Mouse (Mus musculus) frontal cortex, postnatal 14 days (tissue): ENCODE data around the gene Dapk1.

ENCODE experiments used
- DNase-seq, 2 experiments: peaks; one replicate each; pipeline ENCODE4 v3.0.0; 2022; ENCODE audit warnings: low spot score in 2 of 2

Gene Dapk1

GRCm38 (mm10) chr13:60662493-60663177, 60.9 kb downstream of the Dapk1 start:
- DNase-seq = no peak

DNA sequence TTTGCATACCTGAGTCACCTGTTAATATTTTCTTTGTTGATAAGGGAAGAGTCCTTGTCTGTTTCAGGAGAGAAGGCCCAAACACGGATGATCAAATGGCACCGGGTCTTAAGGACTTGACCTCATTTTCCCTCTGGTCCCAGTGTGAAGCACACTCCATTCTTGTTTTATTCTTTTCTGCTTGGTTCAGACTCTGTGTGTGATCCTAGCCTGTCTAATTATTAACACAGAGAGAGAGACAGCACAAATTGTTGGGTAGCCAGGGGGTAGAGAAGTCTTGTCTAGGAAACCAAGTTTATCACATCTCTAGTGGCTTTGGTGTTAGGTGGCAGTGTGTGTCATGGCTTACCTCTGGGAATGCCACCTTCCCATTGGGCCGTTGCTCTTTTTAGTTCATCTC, 62.3 kb downstream of the Dapk1 start:
- no peak for DNase-seq

DNA sequence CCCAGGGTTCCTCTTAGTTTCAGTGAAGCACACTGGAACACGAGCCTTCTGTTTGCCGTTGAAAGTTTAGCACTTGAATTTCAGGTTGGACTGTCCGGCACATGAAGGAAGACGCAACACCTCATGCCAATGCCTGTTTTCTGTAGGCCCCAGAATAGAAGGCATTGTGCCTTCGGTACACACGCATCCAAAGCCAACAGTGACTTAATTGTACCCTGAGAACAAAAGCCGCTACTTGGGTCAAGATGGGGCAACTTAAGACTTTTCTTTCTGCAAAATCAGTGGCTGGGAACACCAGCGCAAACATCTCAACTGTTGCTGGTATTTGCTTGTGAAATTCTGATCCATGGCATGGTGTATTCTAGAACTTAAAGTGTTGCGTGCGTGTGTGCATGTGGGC, 63.1 kb downstream of the Dapk1 start:
- no peak for DNase-seq

DNA sequence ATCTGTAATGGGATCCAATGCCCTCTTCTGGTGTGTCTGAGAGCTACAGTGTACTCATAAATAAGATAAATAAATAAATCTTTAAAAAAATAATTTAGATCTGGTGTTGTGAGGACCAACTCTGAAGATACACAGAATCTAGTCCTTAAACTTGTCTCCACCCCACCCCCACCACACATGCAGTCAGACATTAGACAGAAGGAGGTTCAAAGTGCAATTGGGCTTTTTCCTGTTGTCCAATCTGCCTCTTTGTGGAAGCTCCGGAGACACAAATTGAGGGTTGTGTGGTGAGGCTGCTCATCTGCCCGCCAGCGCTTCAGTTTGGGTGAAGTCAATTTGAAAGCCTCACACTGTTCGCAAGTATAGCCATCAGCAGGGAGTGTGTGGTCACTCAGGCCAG, 63.7 kb downstream of the Dapk1 start:
- no peak for DNase-seq

DNA sequence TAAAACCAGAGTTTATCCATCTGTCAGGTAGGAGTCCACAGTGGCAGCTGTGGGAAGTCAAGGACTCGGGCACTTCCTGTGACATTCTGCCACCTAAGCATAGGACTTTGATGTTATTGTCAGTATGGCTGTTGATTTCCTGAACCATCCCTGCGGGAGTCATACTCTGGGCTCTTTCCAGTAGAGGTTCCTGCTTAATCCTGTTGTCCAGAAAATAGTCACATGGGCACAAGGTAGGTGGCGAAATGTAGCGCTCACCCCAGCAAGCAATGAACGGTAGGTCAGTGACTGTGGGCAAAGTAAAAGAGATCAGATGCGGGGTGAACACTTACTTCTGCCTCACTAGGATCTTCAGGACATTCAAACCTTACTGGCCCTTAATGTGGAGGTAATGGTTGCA, 66.3 kb downstream of the Dapk1 start:
- DNase-seq = no peak

GRCm38 (mm10) chr13:60670605-60671004, 68.9 kb downstream of the Dapk1 start:
- DNase-seq = no peak

- DNase-seq = no peak
Measured at GRCm38 (mm10) chr13:60671235-60671634, 69.5 kb downstream of the Dapk1 start.

- DNase-seq = no peak
Measured at GRCm38 (mm10) chr13:60672287-60672686, 70.5 kb downstream of the Dapk1 start.

- no peak for DNase-seq
Measured at GRCm38 (mm10) chr13:60672882-60673675, 71.3 kb downstream of the Dapk1 start.

GRCm38 (mm10) chr13:60674301-60674700, 72.6 kb downstream of the Dapk1 start:
- DNase-seq = no peak

GRCm38 (mm10) chr13:60674911-60675310, 73.2 kb downstream of the Dapk1 start:
- DNase-seq = no peak

DNA sequence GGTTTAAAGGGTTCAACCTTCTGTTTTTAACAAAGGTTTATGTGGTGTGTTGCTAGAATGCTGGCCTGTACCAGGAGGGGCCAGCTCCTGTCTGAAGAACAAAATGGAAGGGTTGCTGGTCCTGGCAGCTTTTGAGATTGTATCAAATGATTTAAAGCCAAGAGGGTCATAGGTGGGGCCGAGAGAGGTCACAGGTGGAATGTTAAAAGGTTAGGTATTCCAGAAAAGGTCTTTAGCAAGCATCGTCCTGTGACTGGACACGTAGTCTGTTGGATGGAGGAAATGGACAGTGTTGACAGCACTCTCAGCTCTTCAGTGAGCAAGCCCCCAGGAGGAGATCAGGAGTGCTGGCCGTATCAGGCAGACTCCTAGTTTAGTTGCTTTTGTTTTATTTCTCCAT, 73.7 kb downstream of the Dapk1 start:
- no peak for DNase-seq

DNA sequence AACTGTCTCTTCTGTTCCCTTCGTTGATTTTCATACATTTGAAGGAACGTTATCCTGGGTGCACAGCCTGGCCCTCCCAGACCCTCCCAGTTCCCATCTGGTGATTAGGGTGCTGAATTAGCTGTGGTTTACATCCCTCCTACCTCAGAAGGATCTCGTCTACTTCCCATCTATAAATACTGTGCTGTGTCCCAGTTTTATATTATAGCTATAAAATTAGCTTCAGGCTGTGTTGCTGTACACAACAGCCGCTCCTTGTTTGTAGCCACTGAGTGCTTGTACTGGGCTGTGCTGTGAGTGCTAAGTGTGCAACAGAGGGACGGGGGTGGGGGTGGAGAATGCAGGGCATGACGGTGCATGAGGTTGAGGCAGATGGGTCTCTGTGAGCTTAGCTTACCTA, 77.2 kb downstream of the Dapk1 start:
- DNase-seq = no peak

DNA sequence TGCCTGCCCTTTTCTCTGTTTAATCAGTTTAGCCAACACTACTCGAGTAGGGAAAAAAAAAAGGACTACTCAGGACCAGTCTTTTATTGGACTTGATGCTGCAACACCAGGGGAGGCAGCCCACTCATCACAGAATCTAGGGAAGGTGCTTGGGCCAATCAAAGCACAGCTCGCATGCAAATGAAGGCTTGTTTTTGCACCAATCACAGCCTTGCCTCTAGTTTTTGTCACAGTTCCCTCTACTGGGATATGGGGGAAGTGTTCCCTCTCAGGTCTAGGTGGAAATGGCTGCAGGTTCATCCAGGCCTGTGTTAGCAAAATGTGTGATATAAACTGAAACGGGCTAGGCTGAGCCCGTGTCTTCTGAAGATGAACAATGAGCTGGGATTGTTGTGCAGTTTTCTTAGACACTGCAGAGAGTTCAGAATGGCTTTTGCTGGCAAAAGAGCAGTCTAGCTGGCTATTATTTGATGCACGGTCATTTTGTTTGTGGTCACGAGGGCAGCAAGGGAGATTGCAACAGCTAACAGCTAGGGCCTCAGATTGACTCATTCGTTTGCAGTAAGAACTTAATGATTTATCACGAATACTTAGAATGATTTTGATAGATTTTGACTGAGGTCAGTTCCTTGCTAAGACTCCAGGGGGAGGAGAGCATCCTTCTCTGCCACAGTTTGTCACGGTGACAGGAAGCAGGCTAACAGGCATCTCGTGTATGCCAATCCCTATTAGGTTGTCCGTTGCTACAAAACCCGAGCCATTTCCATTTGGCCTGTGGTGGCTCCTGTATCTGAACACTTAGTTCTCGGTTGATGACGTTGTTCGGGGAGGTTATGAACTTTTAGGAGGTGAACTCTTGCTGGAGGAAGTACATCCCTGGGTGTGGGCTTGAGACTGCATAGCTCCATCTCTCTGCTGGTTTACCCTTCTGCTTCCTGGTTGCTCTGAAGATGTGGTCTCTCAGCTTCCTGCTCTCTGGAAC, 81.3 kb downstream of the Dapk1 start:
- no peak for DNase-seq

DNA sequence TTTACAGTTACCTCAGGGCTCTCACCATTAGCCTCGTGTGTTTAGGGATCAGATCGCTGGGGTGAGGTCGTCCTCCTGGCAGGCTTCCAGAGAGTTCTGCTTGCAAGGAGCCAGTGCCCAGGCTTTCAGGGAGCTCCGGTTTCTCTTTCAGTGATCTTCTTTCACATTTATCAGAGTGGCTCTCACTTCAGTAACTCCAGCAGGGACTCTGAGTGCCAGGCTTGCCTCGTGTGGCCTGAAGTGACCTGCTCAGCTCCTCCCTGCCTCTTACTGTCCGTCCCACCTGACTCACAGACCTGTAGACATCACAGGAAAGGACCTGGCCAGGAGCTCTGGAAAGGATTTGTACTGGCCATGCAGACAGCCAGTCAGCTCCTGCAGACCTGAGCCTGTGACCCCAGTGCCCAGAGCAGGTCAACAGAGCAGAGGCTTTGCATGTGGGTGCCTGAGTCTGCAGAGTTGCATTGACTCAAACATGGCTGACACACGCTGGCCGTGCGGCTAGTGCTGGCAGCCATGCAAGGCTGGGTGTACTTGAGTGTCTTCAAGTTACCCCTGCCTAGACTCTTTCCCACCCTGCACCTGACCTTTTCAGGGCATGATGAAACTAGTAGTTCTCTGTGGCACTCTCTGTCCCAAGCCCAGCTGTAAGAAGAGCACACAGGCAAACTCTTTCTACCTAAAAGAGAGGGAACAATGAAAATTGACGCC, 82.5 kb downstream of the Dapk1 start:
- DNase-seq = no peak

GRCm38 (mm10) chr13:60684806-60685205, 83.1 kb downstream of the Dapk1 start:
- DNase-seq = no peak

GRCm38 (mm10) chr13:60685216-60685615, 83.5 kb downstream of the Dapk1 start:
- no peak for DNase-seq

DNA sequence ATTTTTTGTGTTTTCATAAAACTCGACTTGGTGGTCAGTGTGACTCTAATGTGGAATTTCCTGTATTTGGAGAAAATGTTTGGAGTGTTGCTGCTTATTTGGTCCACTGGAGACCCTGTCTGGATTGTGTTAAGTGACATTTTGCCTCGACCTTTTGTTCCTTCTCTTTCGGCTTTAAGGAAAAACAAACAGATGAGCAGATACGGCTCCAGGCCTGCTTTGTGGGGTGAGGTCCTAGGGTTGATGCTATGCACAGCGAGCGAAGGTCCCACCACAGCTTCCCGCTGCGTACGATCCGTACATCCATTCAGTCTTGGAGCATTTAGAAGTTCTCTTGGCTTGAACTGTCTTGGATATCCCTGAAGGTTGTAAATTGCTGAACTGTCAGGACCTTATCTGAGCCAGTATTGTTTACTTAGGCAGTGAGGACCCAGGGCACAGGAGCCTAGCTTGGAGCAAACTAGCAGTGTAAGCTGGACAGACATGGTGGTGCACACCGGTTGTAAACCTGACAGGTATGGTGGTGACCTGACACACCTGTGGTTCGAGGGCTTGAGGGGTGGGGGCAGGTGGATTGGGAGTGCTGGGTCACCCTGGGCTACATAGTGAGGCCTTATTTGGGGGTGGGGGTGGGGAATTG, 84.4 kb downstream of the Dapk1 start:
- DNase-seq = no peak

DNA sequence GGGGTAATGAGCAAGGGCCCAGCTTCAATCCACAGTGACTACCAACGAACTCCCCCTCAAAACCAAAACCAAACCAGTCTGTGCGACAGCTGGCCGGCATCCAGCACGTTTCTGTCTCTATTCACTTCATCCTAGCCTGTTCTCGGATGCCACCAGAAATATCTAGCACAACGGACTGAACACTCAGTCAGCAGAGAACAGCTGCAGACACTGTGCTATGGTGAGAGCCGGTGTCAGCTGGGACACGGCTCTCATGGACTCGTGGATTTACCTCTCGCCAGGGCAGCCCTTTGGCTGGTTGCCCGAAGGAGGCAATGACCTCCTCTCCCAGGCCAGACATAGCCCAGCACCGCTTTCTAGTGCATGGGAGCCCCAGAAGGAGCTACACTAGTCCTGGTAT, 85.2 kb downstream of the Dapk1 start:
- no peak for DNase-seq

- DNase-seq = no peak
Measured at GRCm38 (mm10) chr13:60687462-60687861, 85.7 kb downstream of the Dapk1 start.

- no peak for DNase-seq
Measured at GRCm38 (mm10) chr13:60687891-60688290, 86.1 kb downstream of the Dapk1 start.
